Mouse (Mus musculus): ENCODE measurements around the gene Med29. TPM values are rescaled to one million over a fixed set of nuclear protein-coding genes. Genes with fewer than 3 reads are reported as not detected.

Med29 gene
- polyA plus RNA-seq, 1 experiment from 2014 or later: 41.2 TPM

DNA sequence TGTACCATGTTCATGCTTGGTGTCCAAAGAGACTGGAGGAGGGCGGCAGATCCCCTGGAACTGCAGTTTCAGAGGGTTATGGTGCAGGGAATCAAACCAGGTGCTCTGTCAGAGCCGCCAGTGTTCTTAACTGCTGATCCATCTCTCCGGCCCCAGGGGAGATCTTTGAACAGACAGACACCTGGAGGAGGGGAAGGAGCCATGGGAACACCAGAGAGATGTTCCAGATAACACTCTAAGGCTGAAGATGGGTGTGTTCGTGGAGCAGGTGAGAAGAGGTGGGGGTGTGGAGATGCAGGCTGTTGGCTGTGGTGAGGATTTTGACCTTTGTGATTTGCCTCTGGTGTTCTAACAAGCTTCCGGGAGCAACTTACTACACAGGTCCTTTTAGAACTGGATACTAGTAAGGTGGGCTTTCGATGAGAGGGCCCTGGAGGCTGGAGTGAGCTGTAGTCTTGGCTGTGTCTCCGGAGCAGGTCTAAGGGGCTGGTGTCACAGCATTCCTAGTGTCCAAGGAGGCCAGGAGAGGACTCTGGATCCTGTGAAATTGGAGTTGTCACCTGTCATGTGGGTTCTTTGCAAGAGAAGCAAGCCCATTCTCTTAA, 18.5 kb downstream of the Med29 start:
- Histone ChIP-seq H3K4me2 (ENCODE audit: low read depth, low read length) (no peak overlapping the region), H3K9ac (ENCODE audit: low read length) (no peak overlapping the region), H3K27ac (ENCODE audit: low read length) (peak overlapping the region; percentile 100), H3K27me3 (ENCODE audit: control insufficient read depth, insufficient read depth, low read length) (no peaks in the 10 kb centered on the region), H3K4me1 (ENCODE audit: control insufficient read depth, insufficient read depth, low read length) (peaks cover 33% of the 10 kb centered on the region), H3K36me3 (ENCODE audit: control insufficient read depth, insufficient read depth, low read length) (peaks cover 8% of the 10 kb centered on the region; the same call in 1 of the 2 replicates), H3K4me3 (replicated peaks; ENCODE audit: low read length) (no peak overlapping the region), H3K9me3 (replicated peaks; ENCODE audit: control insufficient read depth, low read length) (no peaks in the 10 kb centered on the region)
- no peak for ATAC-seq (ENCODE audit: insufficient read depth, low FRiP score)
- 77% methylated on average over 7 of the region's 7 CpGs for WGBS

- Histone ChIP-seq H3K36me3 (ENCODE audit: control insufficient read depth, insufficient read depth, low read length) (peaks cover 17% of the 10 kb centered on the region), H3K27me3 (ENCODE audit: control insufficient read depth, insufficient read depth, low read length) (no peaks in the 10 kb centered on the region), H3K4me3 (replicated peaks; ENCODE audit: low read length) (peak overlapping the region; percentile 82), H3K9me3 (replicated peaks; ENCODE audit: control insufficient read depth, low read length) (no peaks in the 10 kb centered on the region), H3K9ac (ENCODE audit: low read length) (peak overlapping the region; percentile 60), H3K4me2 (ENCODE audit: low read depth, low read length) (peak overlapping the region; percentile 55), H3K4me1 (ENCODE audit: control insufficient read depth, insufficient read depth, low read length) (peaks cover 31% of the 10 kb centered on the region), H3K27ac (ENCODE audit: low read length) (peak overlapping the region; percentile 97)
- under 1% methylated on average over 9 of the region's 9 CpGs for WGBS
- 0 out of 2 replicates have a peak, but pooled peaks have one; percentile 0 for ATAC-seq (ENCODE audit: insufficient read depth, low FRiP score)
Measured at GRCm38 (mm10) chr7:28373131-28373581, 19.4 kb downstream of the Med29 start.

DNA sequence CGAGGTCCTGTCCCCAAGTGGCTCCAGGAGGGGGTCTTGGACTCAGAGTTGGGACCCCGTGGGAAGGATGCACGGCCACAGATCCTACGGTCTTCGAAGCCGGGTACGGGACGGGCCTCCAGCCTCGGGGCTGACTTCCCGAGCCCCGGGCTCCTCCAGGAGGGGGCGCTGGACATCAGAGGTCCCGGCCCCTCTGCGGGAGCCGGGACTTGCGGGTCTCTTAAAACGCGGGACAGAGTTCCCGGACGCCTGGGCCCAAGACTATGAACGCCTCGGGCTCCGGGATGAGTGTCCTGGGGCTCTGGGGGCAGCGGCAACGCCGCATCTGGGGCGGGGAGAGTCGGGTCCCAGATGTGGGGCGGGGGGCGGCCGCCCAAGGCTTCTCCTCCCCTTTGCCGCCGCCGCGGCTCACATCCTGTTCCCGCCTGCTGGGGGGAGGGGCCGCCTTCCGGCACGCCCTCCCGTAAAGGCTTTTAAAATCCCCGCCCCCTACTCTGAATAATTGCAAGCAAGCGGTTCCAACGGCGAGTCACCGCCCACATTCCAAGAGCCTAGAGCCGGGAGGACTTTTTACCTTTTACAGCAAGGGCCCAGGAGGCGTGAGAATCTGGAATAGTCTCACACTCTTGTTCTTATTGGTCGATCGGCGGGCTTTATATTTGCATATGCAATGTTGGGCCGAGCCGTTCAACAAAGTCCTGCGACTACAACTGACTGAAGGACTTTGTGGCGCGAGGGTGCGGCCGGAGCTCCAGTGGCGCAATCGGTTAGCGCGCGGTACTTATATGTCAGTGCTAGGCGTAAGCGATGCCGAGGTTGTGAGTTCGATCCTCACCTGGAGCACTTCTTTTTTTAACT, 20.0 kb downstream of the Med29 start, which contains the start of gene Plekhg2:
TSS of gene Plekhg2 (minus strand) at position 349 of the 858 bp plus-strand sequence.
- H3K9ac ChIP-seq (ENCODE audit: low read length): peak within 1 kb of the TSS; percentile 94
- H3K4me3 ChIP-seq (replicated peaks; ENCODE audit: low read length): peak within 1 kb of the TSS; percentile 82
- H3K4me1 ChIP-seq (ENCODE audit: control insufficient read depth, insufficient read depth, low read length): peaks cover 24% of the 10 kb centered on the region
- H3K27ac ChIP-seq (ENCODE audit: low read length): peak within 1 kb of the TSS; percentile 97
- H3K27me3 ChIP-seq (ENCODE audit: control insufficient read depth, insufficient read depth, low read length): no peaks in the 10 kb centered on the region
- ATAC-seq (ENCODE audit: insufficient read depth, low FRiP score): peak; percentile 91
- WGBS: under 1% methylated on average over 61 of the region's 66 CpGs
- H3K36me3 ChIP-seq (ENCODE audit: control insufficient read depth, insufficient read depth, low read length): peaks cover 17% of the 10 kb centered on the region
- H3K9me3 ChIP-seq (replicated peaks; ENCODE audit: control insufficient read depth, low read length): no peaks in the 10 kb centered on the region
- peak within 1 kb of the TSS; percentile 80 for H3K4me2 ChIP-seq (ENCODE audit: low read depth, low read length)

GRCm38 (mm10) chr7:28371514-28371989, 21.0 kb downstream of the Med29 start:
- WGBS: under 1% methylated on average over 42 of the region's 43 CpGs

GRCm38 (mm10) chr7:28370977-28371513, 21.5 kb downstream of the Med29 start:
- H3K4me3 ChIP-seq (replicated peaks; ENCODE audit: low read length): peak overlapping the region; percentile 82
- peak overlapping the region; percentile 97 for H3K27ac ChIP-seq (ENCODE audit: low read length)
- H3K9ac ChIP-seq (ENCODE audit: low read length): peak overlapping the region; percentile 94
- H3K36me3 ChIP-seq (ENCODE audit: control insufficient read depth, insufficient read depth, low read length): peaks cover 20% of the 10 kb centered on the region
- no peaks in the 10 kb centered on the region for H3K27me3 ChIP-seq (ENCODE audit: control insufficient read depth, insufficient read depth, low read length)
- no peak for ATAC-seq (ENCODE audit: insufficient read depth, low FRiP score)
- H3K9me3 ChIP-seq (replicated peaks; ENCODE audit: control insufficient read depth, low read length): no peaks in the 10 kb centered on the region
- H3K4me1 ChIP-seq (ENCODE audit: control insufficient read depth, insufficient read depth, low read length): peaks cover 18% of the 10 kb centered on the region
- H3K4me2 ChIP-seq (ENCODE audit: low read depth, low read length): peak overlapping the region; percentile 80
- 3% methylated on average over 11 of the region's 11 CpGs for WGBS

More at GRCm38 (mm10) chr7:28371514-28371989, 21.0 kb downstream of the Med29 start:
- Histone ChIP-seq H3K9ac (ENCODE audit: low read length) (peak overlapping the region; percentile 94), H3K36me3 (ENCODE audit: control insufficient read depth, insufficient read depth, low read length) (peaks cover 18% of the 10 kb centered on the region), H3K9me3 (replicated peaks; ENCODE audit: control insufficient read depth, low read length) (no peaks in the 10 kb centered on the region), H3K4me3 (replicated peaks; ENCODE audit: low read length) (peak overlapping the region; percentile 82), H3K4me2 (ENCODE audit: low read depth, low read length) (peak overlapping the region; percentile 80), H3K4me1 (ENCODE audit: control insufficient read depth, insufficient read depth, low read length) (peaks cover 18% of the 10 kb centered on the region), H3K27me3 (ENCODE audit: control insufficient read depth, insufficient read depth, low read length) (no peaks in the 10 kb centered on the region), H3K27ac (ENCODE audit: low read length) (peak overlapping the region; percentile 97)
- ATAC-seq (ENCODE audit: insufficient read depth, low FRiP score): peak; percentile 1; the same call in 1 of the 2 replicates

GRCm38 (mm10) chr7:28370051-28370450, 22.5 kb downstream of the Med29 start:
- Histone ChIP-seq H3K9me3 (replicated peaks; ENCODE audit: control insufficient read depth, low read length) (no peaks in the 10 kb centered on the region), H3K4me1 (ENCODE audit: control insufficient read depth, insufficient read depth, low read length) (peaks cover 18% of the 10 kb centered on the region), H3K36me3 (ENCODE audit: control insufficient read depth, insufficient read depth, low read length) (peaks cover 23% of the 10 kb centered on the region), H3K9ac (ENCODE audit: low read length) (peak overlapping the region; percentile 94), H3K27ac (ENCODE audit: low read length) (no peak overlapping the region), H3K27me3 (ENCODE audit: control insufficient read depth, insufficient read depth, low read length) (no peaks in the 10 kb centered on the region), H3K4me3 (replicated peaks; ENCODE audit: low read length) (peak overlapping the region; percentile 82), H3K4me2 (ENCODE audit: low read depth, low read length) (peak overlapping the region; percentile 80)
- WGBS: 93% methylated on average over 14 of the region's 14 CpGs
- no peak for ATAC-seq (ENCODE audit: insufficient read depth, low FRiP score)

DNA sequence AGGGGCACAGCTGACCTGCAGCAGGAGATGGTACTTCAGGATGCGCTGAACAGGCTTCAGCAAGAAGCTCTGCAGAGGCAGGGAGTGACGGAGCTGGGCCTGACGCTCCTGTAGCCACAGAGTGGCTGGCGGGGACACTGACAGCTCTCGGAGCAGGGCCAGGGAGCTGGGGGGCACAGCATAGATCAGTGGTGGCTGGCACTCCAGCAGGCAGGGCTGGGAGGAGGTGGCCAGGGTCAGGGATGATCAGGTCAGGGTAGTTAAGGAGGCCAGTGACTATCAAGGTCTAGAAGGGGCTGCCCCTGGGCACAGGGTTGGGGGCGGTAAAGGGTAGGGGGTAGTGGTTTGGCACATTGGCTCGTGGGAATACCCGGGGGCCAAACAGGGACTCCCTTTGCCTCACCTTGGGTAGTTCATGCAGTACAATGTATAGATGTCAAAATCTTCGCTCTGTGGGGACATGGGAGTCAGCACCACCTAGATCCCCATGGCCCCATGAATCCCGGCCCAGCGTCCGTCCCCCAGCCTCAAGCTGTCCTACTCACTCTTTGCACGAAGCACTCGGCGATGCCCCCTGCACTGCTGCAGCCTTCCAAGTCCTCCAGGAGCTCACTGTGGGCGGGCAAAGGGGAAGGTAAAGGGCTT, 24.1 kb downstream of the Med29 start:
- H3K4me3 ChIP-seq (replicated peaks; ENCODE audit: low read length): no peak overlapping the region
- H3K36me3 ChIP-seq (ENCODE audit: control insufficient read depth, insufficient read depth, low read length): peaks cover 23% of the 10 kb centered on the region
- no peak overlapping the region for H3K27ac ChIP-seq (ENCODE audit: low read length)
- H3K4me1 ChIP-seq (ENCODE audit: control insufficient read depth, insufficient read depth, low read length): peaks cover 18% of the 10 kb centered on the region
- H3K4me2 ChIP-seq (ENCODE audit: low read depth, low read length): no peak overlapping the region
- ATAC-seq (ENCODE audit: insufficient read depth, low FRiP score): no peak
- no peak overlapping the region for H3K9ac ChIP-seq (ENCODE audit: low read length)
- H3K9me3 ChIP-seq (replicated peaks; ENCODE audit: control insufficient read depth, low read length): no peaks in the 10 kb centered on the region
- 92% methylated on average over 16 of the region's 16 CpGs for WGBS
- no peaks in the 10 kb centered on the region for H3K27me3 ChIP-seq (ENCODE audit: control insufficient read depth, insufficient read depth, low read length)

- Histone ChIP-seq H3K27me3 (ENCODE audit: control insufficient read depth, insufficient read depth, low read length) (no peaks in the 10 kb centered on the region), H3K9me3 (replicated peaks; ENCODE audit: control insufficient read depth, low read length) (no peaks in the 10 kb centered on the region), H3K4me1 (ENCODE audit: control insufficient read depth, insufficient read depth, low read length) (peaks cover 18% of the 10 kb centered on the region), H3K4me3 (replicated peaks; ENCODE audit: low read length) (no peak overlapping the region), H3K27ac (ENCODE audit: low read length) (no peak overlapping the region), H3K4me2 (ENCODE audit: low read depth, low read length) (no peak overlapping the region), H3K9ac (ENCODE audit: low read length) (no peak overlapping the region), H3K36me3 (ENCODE audit: control insufficient read depth, insufficient read depth, low read length) (peaks cover 23% of the 10 kb centered on the region)
- no peak for ATAC-seq (ENCODE audit: insufficient read depth, low FRiP score)
- 91% methylated on average over 16 of the region's 16 CpGs for WGBS
Measured at GRCm38 (mm10) chr7:28367663-28368275, 24.7 kb downstream of the Med29 start.

All from stomach, embryonic 16.5 days (tissue).